Mouse (Mus musculus): ENCODE measurements around the gene Ippk.

Ippk gene

DNA sequence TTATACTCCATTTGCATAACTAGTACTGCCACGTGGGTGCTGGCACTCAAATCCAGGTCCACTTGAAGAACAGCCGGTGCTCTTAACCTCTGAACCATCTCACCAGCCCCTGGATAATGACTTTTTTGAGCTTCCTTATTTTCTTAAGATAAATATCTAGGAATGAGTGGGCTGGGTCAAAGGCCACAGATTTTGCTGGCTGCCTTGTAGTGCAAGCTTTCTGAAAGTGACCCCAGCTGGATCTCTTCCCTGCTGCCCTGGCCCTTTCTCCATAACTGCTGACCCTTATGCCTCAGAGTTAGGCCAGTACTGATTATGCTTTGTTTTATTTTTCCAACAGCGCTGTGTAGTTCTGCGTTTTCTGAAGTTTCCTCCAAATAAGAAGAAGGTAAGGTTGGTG lies 9.5 kb downstream of the Ippk start:
- no peak for DNase-seq (ENCODE audit: low read depth)

DNA sequence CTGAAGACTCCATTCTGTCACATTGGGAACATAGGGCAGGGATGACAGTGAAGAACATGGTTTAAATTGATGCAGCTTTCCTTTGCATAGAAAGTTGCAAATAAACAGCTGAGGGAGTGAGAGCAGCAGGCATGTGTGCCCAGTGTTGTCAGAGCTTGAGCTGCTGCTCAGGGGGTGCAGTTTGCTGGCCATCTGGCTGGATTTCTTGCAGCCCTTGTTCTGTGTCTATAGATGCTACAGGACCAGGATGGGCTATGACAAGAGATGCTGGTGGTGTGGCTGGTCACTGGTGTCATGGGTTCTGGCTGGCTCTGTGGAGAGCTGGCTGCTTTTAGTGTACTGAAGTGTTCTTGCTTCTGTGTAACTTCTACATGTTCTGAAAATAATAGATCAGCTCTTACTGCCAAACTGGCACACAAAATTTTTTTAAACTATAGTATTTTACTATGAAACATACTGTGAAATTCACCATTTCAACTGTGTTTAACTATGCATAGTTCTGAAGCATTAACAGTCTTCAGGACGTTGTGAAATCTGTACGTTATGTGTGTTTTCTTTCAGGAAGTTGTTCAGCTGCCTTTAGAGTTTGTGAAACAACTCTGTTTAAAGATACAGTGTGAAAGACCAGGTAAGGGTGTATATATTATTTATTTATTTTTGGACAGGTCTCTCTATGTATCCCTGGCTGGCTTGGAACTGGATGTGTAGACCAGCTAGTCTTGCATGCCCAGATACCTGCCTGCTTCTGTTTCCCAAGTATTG lies 12.4 kb downstream of the Ippk start:
- DNase-seq (ENCODE audit: low read depth): no peak

DNA sequence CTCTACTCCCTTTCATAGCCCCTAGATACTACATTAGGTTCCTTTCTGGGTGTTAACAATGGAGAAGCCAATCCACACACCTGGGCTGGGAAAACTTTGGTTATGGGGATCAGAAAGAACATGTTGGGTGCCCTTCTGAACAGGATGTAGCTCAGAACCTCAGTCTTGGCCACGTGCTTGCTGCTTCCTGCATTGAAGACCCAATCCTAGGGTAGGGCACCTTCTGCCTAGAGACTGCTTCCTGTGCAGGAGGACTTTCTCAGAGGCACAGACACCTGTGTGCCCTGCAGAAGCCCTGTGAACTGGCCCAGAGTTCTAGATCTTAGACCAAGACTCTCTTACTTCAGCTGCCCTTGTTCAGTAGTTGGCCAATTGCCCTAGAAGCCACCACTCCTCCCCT lies 14.7 kb downstream of the Ippk start:
- no peak for DNase-seq (ENCODE audit: low read depth)

DNA sequence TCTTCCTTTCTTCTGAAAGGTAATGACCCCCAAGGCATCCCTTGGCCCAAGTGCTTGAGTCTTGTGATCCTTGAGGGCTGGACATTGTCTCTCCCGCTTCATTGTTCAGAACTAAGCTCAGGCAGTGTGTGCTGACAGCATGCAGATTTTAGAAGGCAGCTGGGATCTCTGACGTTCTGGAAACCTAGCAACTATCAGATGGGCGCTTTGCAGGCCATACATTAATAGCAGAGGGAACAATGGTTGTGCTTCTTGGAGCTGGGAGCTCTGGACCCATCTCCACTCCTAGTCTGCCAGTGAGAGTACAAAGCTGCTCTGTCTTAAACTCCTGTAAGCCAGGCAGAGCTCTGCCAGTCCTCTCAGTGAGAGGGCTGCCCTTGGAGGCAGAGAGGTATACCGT lies 15.1 kb downstream of the Ippk start:
- DNase-seq (ENCODE audit: low read depth): no peak

DNA sequence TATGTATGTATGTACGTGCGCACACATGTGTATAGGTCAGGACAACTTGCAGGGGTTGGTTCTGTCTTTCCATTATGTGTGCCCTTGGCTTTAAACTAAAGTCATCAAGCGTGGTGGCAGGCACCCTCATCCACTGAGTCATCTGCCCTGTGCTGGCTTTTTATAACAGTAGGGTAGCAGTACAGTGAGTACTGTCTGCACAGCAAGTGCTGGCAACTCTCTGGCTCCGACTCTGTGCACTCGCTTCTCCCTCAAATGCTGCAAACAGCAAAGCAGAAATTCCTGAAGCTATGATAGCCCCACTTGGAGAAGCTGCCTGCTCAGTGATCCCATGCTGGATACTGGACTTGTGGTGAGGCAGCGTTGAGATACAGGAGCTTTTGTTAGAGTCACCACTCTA lies 23.4 kb downstream of the Ippk start:
- DNase-seq (ENCODE audit: low read depth): no peak

DNA sequence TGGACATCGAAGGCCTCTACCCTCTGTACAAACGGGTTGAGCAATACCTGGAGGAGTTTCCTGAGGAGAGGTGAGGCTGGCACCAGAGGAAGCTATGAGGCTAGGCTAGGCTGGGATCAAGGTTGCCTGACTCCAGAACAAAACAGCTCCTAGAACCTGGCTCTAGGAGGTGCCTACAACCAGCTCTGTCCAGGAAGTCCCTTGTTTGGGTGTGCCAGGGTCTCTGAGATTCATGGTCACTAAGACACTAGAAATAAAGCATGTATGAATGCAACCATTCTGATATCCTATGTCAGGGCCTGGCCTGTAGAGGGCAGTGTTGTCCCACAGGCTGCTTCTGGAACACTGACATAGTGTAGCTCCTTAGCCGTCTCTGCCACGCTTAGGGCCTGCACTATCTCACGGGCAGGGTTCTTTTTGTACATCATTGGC lies 28.3 kb downstream of the Ippk start:
- DNase-seq (ENCODE audit: low read depth): peak; percentile 63

DNA sequence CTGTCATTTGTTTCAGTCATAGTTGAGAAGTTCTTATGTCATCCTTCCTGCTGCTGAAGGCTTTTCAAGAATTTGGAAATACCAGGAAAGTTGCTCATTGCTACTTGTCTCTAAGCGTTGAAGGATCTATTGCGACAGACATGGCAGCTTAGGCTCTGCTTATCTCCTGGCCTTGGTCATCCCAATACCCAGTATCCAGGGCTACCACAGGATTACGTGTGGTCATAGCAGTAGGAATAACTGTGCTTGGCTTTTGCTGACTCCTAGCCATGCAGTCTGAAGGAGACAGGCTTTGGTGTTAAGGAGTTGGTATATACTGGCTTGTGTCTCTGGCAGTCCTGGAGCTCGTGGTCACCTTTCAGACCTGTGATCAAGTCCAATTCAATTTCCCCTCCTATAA lies 39.2 kb downstream of the Ippk start:
- peak; percentile 67 for DNase-seq (ENCODE audit: low read depth)

DNA sequence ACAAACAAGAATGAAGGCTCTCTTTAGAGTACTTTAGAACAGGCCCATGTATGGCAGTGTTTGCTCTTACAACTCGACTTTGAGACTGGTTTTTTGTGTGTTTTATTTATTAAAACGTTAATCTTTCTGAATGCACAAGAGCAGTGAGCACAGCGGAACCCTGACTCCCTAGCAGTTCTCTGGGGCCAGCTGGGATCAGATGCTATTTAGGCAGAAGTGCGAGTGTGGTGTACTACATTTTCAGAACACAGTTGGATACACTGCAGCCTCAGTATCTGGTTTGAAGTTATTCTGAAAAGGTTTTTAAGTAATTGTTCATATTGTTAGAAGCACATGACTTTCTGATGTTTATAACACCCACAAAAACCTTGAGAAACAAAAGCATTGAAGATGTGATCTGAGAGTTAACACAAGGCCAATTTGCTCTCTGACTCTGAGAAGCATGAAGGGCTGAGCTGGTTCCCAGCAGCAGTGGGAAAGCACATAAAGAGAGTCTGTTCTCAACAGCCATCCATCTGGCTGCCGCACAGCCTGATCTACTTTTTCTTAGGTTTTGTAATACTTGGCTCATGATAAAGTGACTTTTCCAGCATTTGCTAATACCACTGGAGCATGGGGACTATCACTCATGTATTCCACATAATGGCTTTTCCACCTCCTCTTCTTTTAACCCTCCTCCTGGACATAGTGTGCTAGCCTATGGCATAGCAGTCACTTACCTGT lies 39.8 kb downstream of the Ippk start:
- peak; percentile 98 for DNase-seq (ENCODE audit: low read depth)

DNA sequence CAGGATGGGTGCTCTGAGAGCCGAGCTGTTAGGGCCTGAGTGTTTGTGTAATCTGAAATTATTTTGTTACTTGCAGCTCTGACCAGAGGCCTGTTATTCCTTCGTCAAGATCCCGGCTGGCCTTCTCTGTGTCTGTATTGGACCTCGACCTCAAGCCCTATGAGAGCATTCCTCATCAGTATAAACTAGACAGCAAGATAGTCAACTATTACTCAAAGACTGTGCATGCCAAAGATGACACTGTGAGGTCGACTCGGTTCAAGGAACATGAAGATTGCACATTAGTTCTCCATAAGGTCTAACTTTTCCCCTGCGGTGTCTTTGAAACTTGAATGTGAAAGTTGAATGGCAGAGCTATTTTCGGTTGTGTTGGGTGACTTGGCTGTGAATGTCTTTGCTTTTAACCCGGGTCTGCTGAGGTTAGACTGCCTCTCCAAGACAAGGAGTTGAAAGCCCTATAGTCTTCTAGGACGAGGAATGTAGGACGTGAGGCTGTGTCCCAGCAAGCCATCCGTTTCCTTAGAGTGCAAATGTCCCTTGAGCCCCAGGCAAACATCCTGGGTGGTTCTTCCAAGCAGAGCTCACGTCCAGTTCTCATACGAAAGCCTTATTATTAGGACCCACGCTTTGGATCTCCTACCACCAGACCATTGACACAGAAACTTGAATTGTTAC lies 40.5 kb downstream of the Ippk start:
- no peak for DNase-seq (ENCODE audit: low read depth)

DNA sequence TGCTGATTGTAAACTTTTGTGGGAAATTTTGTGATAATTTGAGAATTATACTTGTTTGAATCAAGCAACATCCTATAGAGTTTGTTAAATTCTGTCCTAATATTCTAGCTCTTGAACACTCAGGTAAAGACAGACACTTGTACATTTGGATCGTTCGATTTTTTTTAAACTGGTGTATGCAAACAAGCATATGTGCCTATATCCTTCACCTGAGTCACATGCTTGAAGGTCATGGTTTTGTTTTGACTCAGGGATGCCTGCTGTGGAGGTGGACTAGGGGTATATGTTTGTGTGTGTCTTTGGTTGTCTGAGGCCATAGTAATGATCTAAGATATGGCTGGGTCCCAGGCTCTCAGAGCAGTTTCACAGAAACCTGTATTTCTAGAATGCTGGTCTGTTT lies 41.9 kb downstream of the Ippk start:
- no peak for DNase-seq (ENCODE audit: low read depth)

DNA sequence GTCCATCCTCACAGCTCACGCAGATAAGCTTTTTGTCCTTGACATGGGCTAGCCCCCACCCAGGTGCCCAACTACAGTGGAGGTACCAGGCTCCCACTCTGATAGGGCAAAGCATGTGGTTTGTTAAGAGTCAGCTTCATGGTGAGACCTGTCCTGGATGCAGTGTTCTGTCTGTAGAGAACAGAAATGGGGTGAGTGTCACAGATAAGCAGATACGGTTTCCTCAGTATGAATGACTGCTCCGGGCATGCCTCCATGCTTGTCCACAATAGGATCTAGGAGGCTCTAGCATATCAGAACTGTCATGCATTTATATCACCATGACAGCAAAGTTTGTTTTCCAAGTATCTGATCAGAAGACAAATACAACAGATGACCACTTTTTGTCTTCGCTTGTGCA lies 44.8 kb downstream of the Ippk start:
- no peak for DNase-seq (ENCODE audit: low read depth)

DNA sequence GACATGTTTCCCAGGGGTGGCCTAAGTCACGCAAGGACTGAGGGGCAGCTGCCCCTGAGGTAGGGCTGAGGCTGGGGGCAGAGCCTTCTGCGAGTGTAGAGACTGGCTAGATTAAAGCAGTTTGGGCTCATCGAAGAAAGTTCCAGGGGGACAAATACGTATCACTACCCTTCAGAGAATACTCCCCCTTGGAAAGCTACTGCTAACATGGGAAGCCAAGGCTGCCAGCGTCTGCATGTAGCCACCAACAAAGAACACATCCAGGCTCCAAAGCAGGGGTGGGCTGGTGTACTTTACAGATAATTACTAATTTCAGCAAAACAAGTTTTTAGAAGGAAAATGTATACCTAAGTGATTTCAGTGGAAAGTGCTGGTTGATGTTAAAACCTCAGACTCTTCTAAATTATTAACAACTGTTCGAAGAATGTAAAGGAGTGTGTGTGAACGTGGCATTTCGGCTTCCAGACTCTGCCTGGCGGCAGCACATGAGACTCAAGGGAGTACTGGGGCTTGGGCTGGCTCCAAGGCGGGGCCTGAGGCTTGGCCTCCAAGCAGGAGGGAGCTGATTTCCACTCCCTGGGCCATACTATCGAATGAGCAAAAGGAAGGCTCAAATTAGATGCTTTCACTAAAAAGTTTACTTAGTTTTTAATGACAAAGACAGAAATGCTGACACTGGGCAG lies 45.5 kb downstream of the Ippk start:
- peak; percentile 91 for DNase-seq (ENCODE audit: low read depth)

DNA sequence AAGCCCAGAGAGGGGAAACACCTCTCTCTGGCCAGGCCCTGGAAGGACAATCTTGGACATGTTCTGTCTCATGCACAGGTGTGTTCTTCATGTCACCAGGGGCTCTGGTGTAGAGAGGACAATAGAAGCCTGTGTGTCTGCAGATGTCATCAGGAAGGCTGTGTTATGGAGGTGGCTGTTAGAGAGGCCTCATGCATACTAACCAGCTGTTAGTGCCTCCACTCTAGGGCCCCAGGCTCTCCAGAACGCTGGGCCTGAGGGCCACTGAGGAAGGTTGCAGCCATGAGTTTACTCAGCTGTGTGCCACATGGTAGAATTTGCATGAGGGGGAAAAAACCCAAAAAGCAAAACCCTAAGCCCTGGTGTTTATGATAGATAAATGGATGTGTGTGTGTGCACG lies 46.5 kb downstream of the Ippk start:
- DNase-seq (ENCODE audit: low read depth): no peak

DNA sequence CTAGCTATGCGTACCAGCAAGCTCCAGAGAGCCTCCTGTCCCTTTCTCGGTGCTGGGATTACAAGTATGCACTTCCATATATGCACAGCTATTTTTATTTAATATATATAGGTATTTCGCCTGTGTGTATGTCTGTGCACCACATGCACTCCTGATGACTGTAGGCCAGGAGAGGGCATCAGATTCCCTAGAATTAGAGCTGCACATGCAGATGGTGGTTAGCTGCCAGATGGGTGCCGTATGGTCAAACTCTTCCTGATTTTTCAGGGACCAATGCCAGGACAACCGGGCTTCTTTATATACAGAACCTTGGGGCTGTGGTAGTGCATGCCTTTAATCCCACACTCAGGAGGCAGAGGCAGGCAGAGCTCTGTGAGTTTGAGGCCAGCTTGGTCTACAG lies 48.0 kb downstream of the Ippk start:
- DNase-seq (ENCODE audit: low read depth): no peak

DNA sequence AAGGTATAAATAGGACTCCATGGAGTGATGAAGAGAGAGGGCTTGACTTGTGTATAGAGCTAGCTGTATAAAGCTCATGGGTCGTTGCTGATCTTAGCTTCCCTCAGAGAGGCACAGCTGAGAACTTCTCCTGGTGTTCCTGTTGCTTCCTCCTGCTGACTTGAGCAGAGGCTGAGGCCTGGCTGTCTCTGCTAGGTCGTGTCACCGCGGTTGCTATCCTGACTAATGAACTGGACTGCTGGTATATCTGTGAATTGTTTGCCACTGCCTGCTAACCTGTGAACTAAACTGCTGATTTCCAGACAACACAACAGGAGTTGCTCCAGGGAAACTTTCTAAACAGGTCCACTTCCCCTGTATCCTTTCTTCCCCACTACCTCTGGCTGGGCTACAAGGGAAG lies 49.3 kb downstream of the Ippk start:
- DNase-seq (ENCODE audit: low read depth): no peak

DNA sequence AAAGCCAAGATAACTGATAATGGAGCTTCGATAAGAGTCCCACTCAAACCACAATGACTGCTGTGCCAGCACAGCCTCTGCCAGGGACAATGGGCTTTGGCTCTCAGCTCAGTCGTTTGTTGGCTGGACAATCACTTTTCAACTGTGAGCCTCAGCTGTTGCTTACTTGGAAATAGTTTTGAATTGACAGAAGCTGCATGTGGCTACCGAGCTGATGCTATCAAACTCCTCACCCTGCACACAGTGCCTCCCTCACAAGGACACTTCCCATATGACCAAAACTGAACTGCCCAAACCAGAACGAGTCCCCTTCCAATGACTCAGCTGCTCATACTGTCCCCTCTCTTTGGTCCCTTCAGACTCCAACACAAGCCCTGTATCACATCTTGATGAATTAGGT lies 49.8 kb downstream of the Ippk start:
- DNase-seq (ENCODE audit: low read depth): no peak

DNA sequence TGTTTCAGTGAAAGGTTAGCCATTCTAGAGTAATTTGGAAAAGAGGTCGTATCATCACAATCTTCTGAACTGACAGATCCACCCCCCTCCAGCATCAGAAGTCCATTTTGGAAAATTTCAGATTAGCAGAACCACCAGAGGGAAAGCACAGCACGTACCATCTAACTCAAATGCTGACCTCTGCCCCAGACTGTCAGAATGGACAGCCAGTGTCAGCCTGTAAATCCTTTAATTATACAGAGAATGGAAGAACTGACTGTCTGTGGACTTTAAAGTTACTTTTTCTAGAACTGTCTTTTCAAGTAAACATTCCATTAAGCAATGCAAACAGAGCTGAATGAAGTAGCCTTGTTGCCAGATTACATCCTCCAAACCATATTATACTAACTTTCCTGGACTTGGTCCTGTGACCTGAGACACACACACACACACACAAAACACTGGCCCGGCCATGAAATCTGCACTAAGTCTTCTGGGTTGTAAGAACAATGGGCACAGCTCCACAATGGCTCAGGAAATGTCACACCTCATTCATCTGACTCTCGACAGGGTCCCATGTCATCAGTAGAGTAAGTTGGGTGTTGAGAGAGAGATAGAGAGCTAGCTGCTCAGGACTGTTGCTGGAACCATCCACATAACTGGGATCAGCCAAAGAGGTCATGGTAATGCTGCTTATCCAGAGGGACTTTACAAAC lies 51.1 kb downstream of the Ippk start:
- DNase-seq (ENCODE audit: low read depth): no peak

DNA sequence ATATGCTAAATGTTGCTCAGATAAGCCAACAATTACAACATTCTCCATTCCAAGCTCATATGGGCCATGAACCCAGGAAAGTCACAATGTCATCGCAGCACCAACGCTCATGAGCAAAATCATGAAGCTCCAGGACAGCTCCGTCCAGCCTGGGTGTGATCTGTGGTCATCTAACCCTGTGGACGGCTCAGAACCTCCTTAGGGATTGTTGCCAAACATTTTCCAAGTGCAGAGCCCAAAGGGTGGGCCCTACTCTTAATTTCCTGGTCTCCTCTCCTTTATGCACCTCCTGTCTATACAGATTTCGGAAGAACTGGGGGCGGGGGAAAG lies 51.6 kb downstream of the Ippk start:
- no peak for DNase-seq (ENCODE audit: low read depth)

DNA sequence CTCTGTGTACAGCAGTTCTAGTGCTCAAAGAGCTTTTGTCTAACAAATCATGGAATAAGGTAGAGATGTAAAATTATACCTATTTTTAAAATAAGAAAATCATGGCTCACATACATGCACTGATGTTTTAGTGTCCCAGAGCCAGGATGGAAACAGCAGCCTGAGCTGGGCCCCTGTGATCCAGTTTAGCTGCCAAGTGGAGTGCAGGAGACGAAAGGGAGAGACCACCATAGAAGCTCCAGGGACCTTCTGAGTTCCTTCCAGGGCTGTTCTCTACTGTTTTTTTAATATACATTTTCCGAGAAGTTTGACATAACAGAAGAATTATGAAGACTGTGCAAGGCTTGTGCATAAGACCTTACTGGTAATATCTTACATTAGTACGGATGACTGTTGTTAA lies 56.8 kb downstream of the Ippk start:
- DNase-seq (ENCODE audit: low read depth): no peak

DNA sequence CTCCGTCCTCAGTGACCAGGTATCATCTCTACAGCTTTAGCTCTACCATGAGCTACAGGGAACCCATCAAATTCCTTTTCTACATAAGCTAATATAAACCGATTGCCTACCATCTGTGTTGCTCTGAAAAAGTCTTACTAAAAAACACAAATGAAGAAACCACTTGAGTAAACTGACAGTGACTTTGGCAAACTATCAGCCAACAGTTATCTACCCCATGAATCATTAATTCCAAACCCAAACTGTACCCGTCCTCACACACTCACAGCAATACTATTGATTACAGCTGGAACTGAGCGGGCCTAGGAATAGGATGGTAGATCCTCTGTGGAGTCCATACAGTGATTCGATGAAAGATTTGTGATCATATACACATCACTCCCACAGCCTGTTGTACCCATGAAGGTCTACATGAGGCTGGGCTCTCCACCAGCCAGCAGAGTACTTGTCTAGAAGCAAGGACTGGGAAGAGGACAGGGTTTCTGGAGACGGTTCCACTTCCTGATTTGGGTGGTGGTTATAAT lies 57.9 kb downstream of the Ippk start:
- no peak for DNase-seq (ENCODE audit: low read depth)

DNA sequence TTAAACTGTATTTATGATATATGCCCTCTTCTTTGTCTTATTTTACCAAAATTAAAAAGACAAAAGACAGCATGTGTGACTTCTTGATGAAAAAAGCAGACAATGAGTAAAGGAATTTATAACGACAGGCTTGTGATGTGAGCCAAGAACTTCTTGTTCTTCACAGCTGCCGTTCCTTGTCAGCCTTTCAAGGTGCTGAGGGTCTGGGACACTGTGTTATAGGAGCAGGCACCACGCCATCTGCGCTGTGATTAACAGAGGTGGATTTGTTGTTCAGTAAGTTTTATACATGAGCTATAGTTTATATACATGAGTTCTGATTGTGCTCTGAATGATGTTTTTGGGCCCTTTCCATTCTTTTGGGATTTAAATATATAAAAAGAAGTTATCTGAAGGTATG lies 58.4 kb downstream of the Ippk start:
- no peak for DNase-seq (ENCODE audit: low read depth)

DNA sequence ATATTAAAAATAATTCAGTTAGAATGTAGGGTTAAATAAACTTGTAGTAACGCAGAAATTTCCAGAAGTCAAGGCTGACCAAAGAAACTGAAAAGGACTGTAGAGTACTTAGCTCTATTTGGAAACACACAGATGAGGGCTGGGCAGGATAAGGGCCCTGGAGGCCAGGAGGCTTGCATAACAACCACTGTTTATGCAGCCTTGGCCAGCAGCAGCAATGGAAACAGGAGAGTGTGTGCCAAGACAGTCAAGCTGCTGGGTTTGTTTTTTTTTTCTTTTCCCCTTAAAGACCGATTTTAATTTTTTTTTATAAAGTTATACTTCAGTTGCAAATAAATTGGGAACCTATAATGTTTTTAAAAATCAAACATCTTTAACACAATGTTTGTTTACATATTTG lies 59.0 kb downstream of the Ippk start:
- DNase-seq (ENCODE audit: low read depth): peak; percentile 89
